Mouse (Mus musculus) heart, adult 18-20 months (tissue): ENCODE data around the gene Hsd11b2. TPM values are rescaled to one million over a fixed set of nuclear protein-coding genes. Genes with fewer than 3 reads are reported as not detected.

Experiments
- DNase-seq, 2 experiments: peaks; one replicate each; pipeline ENCODE4 v3.0.0; 2021 to 2022; ENCODE audit warnings: mixed read lengths in 1 of 2
- total RNA-seq, 2 experiments: library from RNA; stranded (reverse); gene quantifications; 2 replicates each; pipeline ENCODE4 v1.2.3; 2021

The Hsd11b2 gene
- total RNA-seq, 2 experiments from 2014 or later = 0.21 to 0.22 TPM

- peak; percentile 35 to 54 for DNase-seq
Measured at GRCm38 (mm10) chr8:105484030-105484368, 34.6 kb upstream of the Hsd11b2 start.

GRCm38 (mm10) chr8:105484392-105484791 lies 34.2 kb upstream of the Hsd11b2 start:
- DNase-seq = peak; percentile 69 to 75

GRCm38 (mm10) chr8:105488082-105488481 lies 30.5 kb upstream of the Hsd11b2 start:
- no peak for DNase-seq

- no peak for DNase-seq
Measured at GRCm38 (mm10) chr8:105489281-105489680, 29.3 kb upstream of the Hsd11b2 start.

GRCm38 (mm10) chr8:105493495-105493894 lies 25.1 kb upstream of the Hsd11b2 start:
- DNase-seq = no peak

- DNase-seq = no peak
Measured at GRCm38 (mm10) chr8:105494566-105494965, 24.0 kb upstream of the Hsd11b2 start.

- peak in 1 of 2 experiments; percentile 38 for DNase-seq
Measured at GRCm38 (mm10) chr8:105495350-105496302, 22.9 kb upstream of the Hsd11b2 start.

GRCm38 (mm10) chr8:105496439-105497180 lies 21.9 kb upstream of the Hsd11b2 start, which contains the start of gene Zdhhc1:
Gene Zdhhc1 (minus strand): TSS chr8:105496902.
- peak; percentile 91 to 94 for DNase-seq

- peak; percentile 26 to 38 for DNase-seq
Measured at GRCm38 (mm10) chr8:105499787-105500186, 18.8 kb upstream of the Hsd11b2 start.

- DNase-seq = peak in 1 of 2 experiments; percentile 71
Measured at GRCm38 (mm10) chr8:105504617-105505016, 13.9 kb upstream of the Hsd11b2 start.

- DNase-seq = no peak
Measured at GRCm38 (mm10) chr8:105506977-105507376, 11.6 kb upstream of the Hsd11b2 start.

- DNase-seq = no peak
Measured at GRCm38 (mm10) chr8:105508758-105509157, 9.8 kb upstream of the Hsd11b2 start.

- DNase-seq = no peak
Measured at GRCm38 (mm10) chr8:105509997-105510735, 8.4 kb upstream of the Hsd11b2 start.

GRCm38 (mm10) chr8:105514194-105514593 lies 4.4 kb upstream of the Hsd11b2 start:
- no peak for DNase-seq

- DNase-seq = peak; percentile 60 to 71
Measured at GRCm38 (mm10) chr8:105514656-105515055, 3.9 kb upstream of the Hsd11b2 start.

- peak; percentile 77 to 87 for DNase-seq
Measured at GRCm38 (mm10) chr8:105516018-105516645, 2.4 kb upstream of the Hsd11b2 start.

- peak in 1 of 2 experiments; percentile 22 for DNase-seq
Measured at GRCm38 (mm10) chr8:105517346-105517745, 1.2 kb upstream of the Hsd11b2 start.

- DNase-seq = no peak
Measured at GRCm38 (mm10) chr8:105519591-105519990, 1.0 kb downstream of the Hsd11b2 start.

- no peak for DNase-seq
Measured at GRCm38 (mm10) chr8:105520521-105520920, 2.0 kb downstream of the Hsd11b2 start.

- DNase-seq = no peak
Measured at GRCm38 (mm10) chr8:105521061-105521460, 2.5 kb downstream of the Hsd11b2 start.

- no peak for DNase-seq
Measured at GRCm38 (mm10) chr8:105521995-105522769, 3.6 kb downstream of the Hsd11b2 start.
